Mouse (Mus musculus) right cerebral cortex, adult 2 months (tissue): ENCODE data around the gene Hist1h3f.
A peak's percentile ranks its signal among the peaks of the same experiment; 100 is the strongest.

Source experiments
- DNase-seq, 2 experiments: peaks; one replicate each; pipeline ENCODE4 v3.0.0; 2021 to 2022; ENCODE audit warnings: low spot score in 2 of 2

Gene Hist1h3f

GRCm38 (mm10) chr13:23518295-23518603 is 25.6 kb upstream of the Hist1h3f start:
- no peak for DNase-seq

- peak; percentile 91 to 95 for DNase-seq
Measured at GRCm38 (mm10) chr13:23518885-23519284, 25.0 kb upstream of the Hist1h3f start.

GRCm38 (mm10) chr13:23519416-23519815 is 24.4 kb upstream of the Hist1h3f start:
- peak; percentile 90 to 91 for DNase-seq

- peak; percentile 87 to 92 for DNase-seq
Measured at GRCm38 (mm10) chr13:23521703-23522102, 22.1 kb upstream of the Hist1h3f start.

GRCm38 (mm10) chr13:23523976-23524375 is 19.9 kb upstream of the Hist1h3f start:
- DNase-seq = no peak

- peak; percentile 73 to 76 for DNase-seq
Measured at GRCm38 (mm10) chr13:23524654-23525053, 19.2 kb upstream of the Hist1h3f start.

GRCm38 (mm10) chr13:23525901-23526300 is 18.0 kb upstream of the Hist1h3f start:
- no peak for DNase-seq

- peak; percentile 98 for DNase-seq
Measured at GRCm38 (mm10) chr13:23526312-23526711, 17.5 kb upstream of the Hist1h3f start.

GRCm38 (mm10) chr13:23529005-23529404 is 14.8 kb upstream of the Hist1h3f start:
- no peak for DNase-seq

GRCm38 (mm10) chr13:23529480-23530165 is 14.2 kb upstream of the Hist1h3f start:
- DNase-seq = no peak

GRCm38 (mm10) chr13:23530181-23530900 is 13.5 kb upstream of the Hist1h3f start:
- peak; percentile 77 to 79 for DNase-seq

GRCm38 (mm10) chr13:23530901-23531875 is 12.7 kb upstream of the Hist1h3f start, which contains the start of gene Hist1h4h:
Hist1h4h (plus strand) TSS chr13:23531050.
- DNase-seq = peak; percentile 98

GRCm38 (mm10) chr13:23532262-23533075 is 11.4 kb upstream of the Hist1h3f start:
- no peak for DNase-seq

GRCm38 (mm10) chr13:23533560-23534367 is 10.1 kb upstream of the Hist1h3f start, which contains the start of gene Hist1h2af:
Hist1h2af (plus strand) TSS chr13:23533906.
- DNase-seq = peak; percentile 75 to 83

GRCm38 (mm10) chr13:23534368-23535131 is 9.3 kb upstream of the Hist1h3f start:
- DNase-seq = peak; percentile 26 to 34

- peak; percentile 95 for DNase-seq
Measured at GRCm38 (mm10) chr13:23535137-23536075, 8.4 kb upstream of the Hist1h3f start, which contains the start of gene Hist1h3g. Hist1h3g (plus strand) TSS chr13:23535422.

- DNase-seq = no peak
Measured at GRCm38 (mm10) chr13:23536076-23536822, 7.6 kb upstream of the Hist1h3f start.
